ENCODE assay signal across 19 mouse cellular contexts in the genomic region with DNA sequence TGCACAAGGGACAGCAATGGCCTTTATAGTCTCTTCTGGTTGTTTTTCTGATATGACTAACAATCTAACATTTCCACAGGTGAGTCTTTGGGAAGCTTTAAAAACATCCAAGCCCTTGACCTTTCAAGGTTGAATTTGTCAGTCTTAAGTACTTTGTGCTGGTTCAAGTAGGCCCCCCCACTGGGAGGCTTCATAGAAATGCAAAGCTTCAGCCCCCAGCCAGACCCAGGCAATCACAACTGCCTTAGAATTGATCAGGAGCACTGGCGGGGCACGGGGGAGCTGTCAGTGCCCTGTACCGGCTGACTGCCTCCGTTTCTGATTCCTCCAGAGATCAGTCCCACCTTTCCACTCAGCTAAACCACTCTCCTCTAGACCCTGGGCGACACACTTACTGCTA.
"Had no signal": no experiment of that assay in that cellular context is flagged by ENCODE, and none has a peak within 500 bp of the region (broad histone marks: within the 10 kb centered on the region; RNA-seq: fewer than 3 reads in every experiment).

No protein-coding gene starts in this region.

- H3K27me3 ChIP-seq: kidney, embryonic 15.5 days; liver, embryonic 13.5 days; megakaryocyte, embryonic 14.5 days; midbrain, embryonic 12.5 days; midbrain, embryonic 15.5 days; neural tube, embryonic 12.5 days; neural tube, embryonic 15.5 days had no signal

- ATAC-seq: midbrain, embryonic 15.5 days had no signal

- DNase-seq: kidney, adult 8-10 months; kidney, postnatal 10 days; layer of hippocampus, adult 9-11 months; liver, embryonic 13.5 days; right cerebral cortex, adult 18-20 months; right cerebral cortex, postnatal 14 days; right cerebral cortex, postnatal 4 days; thymus, adult 2 months; thymus, postnatal 14 days; thymus, postnatal 4 days had no signal

- H3K4me2 ChIP-seq: kidney, embryonic 15.5 days; liver, embryonic 13.5 days; midbrain, embryonic 12.5 days; neural tube, embryonic 12.5 days; neural tube, embryonic 15.5 days had no signal

- H3K9me3 ChIP-seq: kidney, embryonic 15.5 days; liver, embryonic 13.5 days; megakaryocyte, embryonic 14.5 days; midbrain, embryonic 12.5 days; midbrain, embryonic 15.5 days; neural tube, embryonic 12.5 days; neural tube, embryonic 15.5 days had no signal

- H3K27ac ChIP-seq: kidney, embryonic 15.5 days; layer of hippocampus, adult 2 months; liver, embryonic 13.5 days; midbrain, embryonic 12.5 days; midbrain, embryonic 15.5 days; neural tube, embryonic 12.5 days; neural tube, embryonic 15.5 days; stomach, postnatal 0 days had no signal

- H3K9ac ChIP-seq: kidney, embryonic 15.5 days; liver, embryonic 13.5 days; lung, embryonic 14.5 days; midbrain, embryonic 12.5 days; midbrain, embryonic 15.5 days; neural tube, embryonic 12.5 days; neural tube, embryonic 15.5 days had no signal

- H3K4me3 ChIP-seq: kidney, embryonic 15.5 days; layer of hippocampus, adult 2 months; liver, embryonic 13.5 days; megakaryocyte, embryonic 14.5 days; midbrain, embryonic 12.5 days; midbrain, embryonic 15.5 days; neural tube, embryonic 12.5 days; neural tube, embryonic 15.5 days had no signal

- H3K36me3 ChIP-seq: midbrain, embryonic 12.5 days; midbrain, embryonic 15.5 days; neural tube, embryonic 12.5 days had no signal
